In the genomic region with DNA sequence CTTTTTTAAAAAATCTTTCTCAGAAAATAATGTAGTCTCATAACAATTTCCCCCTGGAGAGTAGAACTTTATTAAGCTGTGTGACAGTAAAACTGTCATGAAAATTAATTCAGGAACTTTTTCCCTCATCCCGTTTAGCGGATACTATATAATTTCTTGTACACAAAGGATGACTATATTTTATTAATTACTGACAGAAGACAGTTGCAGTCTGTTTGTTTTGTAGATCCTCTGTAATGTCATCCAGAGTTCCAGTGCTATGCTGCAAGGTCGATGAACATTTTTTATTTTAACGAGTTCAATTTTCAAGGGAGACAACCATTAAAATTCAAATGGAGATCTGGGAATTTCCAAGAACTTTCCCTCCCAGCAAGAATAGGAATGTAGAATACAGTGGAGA, we compare ENCODE assay signal across 18 mouse cellular contexts. TPM values are rescaled to one million over a fixed set of nuclear protein-coding genes. Genes with fewer than 3 reads are reported as not detected.
"Had no signal": no experiment of that assay in that cellular context is flagged by ENCODE, and none has a peak within 500 bp of the region (broad histone marks: within the 10 kb centered on the region; RNA-seq: fewer than 3 reads in every experiment).

No protein-coding gene starts in this region.

- H3K4me3 ChIP-seq: neural tube, embryonic 13.5 days; neural tube, embryonic 15.5 days; stomach, embryonic 15.5 days had no signal

- H3K27ac ChIP-seq: neural tube, embryonic 13.5 days; neural tube, embryonic 15.5 days; stomach, embryonic 15.5 days; stomach, postnatal 0 days had no signal

- H3K27me3 ChIP-seq: neural tube, embryonic 13.5 days; neural tube, embryonic 15.5 days; stomach, embryonic 15.5 days had no signal

- H3K36me3 ChIP-seq: neural tube, embryonic 13.5 days; neural tube, embryonic 15.5 days; stomach, embryonic 15.5 days had no signal

- H3K9ac ChIP-seq: neural tube, embryonic 13.5 days; neural tube, embryonic 15.5 days; stomach, embryonic 15.5 days had no signal

- H3K9me3 ChIP-seq: neural tube, embryonic 13.5 days; neural tube, embryonic 15.5 days; stomach, embryonic 15.5 days had no signal

- H3K4me1 ChIP-seq: neural tube, embryonic 13.5 days; neural tube, embryonic 15.5 days; stomach, embryonic 15.5 days had no signal

- DNase-seq: retina, postnatal 1 day; right cerebral cortex, adult 18-20 months; right cerebral cortex, postnatal 14 days; right cerebral cortex, postnatal 25 days; right cerebral cortex, postnatal 4 days; spleen, adult 18-20 months; thymus, adult 18-20 months; thymus, adult 2 months; thymus, postnatal 14 days; thymus, postnatal 25 days; thymus, postnatal 36 days; thymus, postnatal 4 days had no signal

- H3K4me2 ChIP-seq: neural tube, embryonic 13.5 days; neural tube, embryonic 15.5 days; stomach, embryonic 15.5 days had no signal

RNA-seq across cellular contexts. Expression of a gene that starts 33.6 kb away (rescaled TPM):
- polyA plus RNA-seq: thymus, adult 2 months had no signal

RNA-seq across cellular contexts. Expression of a gene that starts 57.8 kb away (rescaled TPM):
- polyA plus RNA-seq: spleen, adult 2 months; thymus, adult 2 months; thymus, postnatal 0 days had no signal
